Mouse (Mus musculus): ENCODE measurements around the gene Socs7. TPM values are rescaled to one million over a fixed set of nuclear protein-coding genes. Genes with fewer than 3 reads are reported as not detected.

Gene Socs7
- polyA plus RNA-seq, 1 experiment, result 6.0 TPM

- TF ChIP-seq CTCF (IDR thresholded peaks at IDR 0.05; ENCODE audit: extremely low read depth, insufficient read depth, insufficient read length, insufficient replicate concordance) (no peak), POLR2A (IDR thresholded peaks at IDR 0.05; ENCODE audit: low read depth, low read length) (no peak)
- DNase-seq (ENCODE audit: low read depth in 1 of 2, low spot score in 2 of 2), result no peak
- H3K36me3 ChIP-seq (ENCODE audit: control insufficient read depth, insufficient read depth, low read length), result peaks cover 16% of the 10 kb centered on the region
- H3K27me3 ChIP-seq (ENCODE audit: control insufficient read depth, insufficient read depth, low read length), result no peaks in the 10 kb centered on the region
- no peak overlapping the region for H3K4me3 ChIP-seq (ENCODE audit: extremely low read depth, insufficient read depth, insufficient read length)
- 64% methylated on average over 1 of the region's 1 CpGs for WGBS
- no peak overlapping the region for H3K27ac ChIP-seq (ENCODE audit: insufficient read depth, low read length)
- no peaks in the 10 kb centered on the region; the same call in 1 of the 2 replicates for H3K4me1 ChIP-seq (ENCODE audit: control insufficient read depth, insufficient read depth, insufficient read length)
These were observed 37.1 kb upstream of the Socs7 start for GRCm38 (mm10) chr11:97325224-97325623.

- Histone ChIP-seq H3K36me3 (ENCODE audit: control insufficient read depth, insufficient read depth, low read length) (peaks cover 16% of the 10 kb centered on the region), H3K4me3 (ENCODE audit: extremely low read depth, insufficient read depth, insufficient read length) (no peak overlapping the region), H3K4me1 (ENCODE audit: control insufficient read depth, insufficient read depth, insufficient read length) (no peaks in the 10 kb centered on the region), H3K27ac (ENCODE audit: insufficient read depth, low read length) (no peak overlapping the region), H3K27me3 (ENCODE audit: control insufficient read depth, insufficient read depth, low read length) (no peaks in the 10 kb centered on the region)
- no peak for TF ChIP-seq POLR2A (IDR thresholded peaks at IDR 0.05; ENCODE audit: low read depth, low read length)
- TF ChIP-seq CTCF (IDR thresholded peaks at IDR 0.05; ENCODE audit: extremely low read depth, insufficient read depth, insufficient read length, insufficient replicate concordance), result peak; percentile 82; the same call in 1 of the 2 replicates
- WGBS, result 23% methylated on average over 9 of the region's 9 CpGs
- peak in 1 of 2 experiments; percentile 40 for DNase-seq (ENCODE audit: low read depth in 1 of 2, low spot score in 2 of 2)
These were observed 34.2 kb upstream of the Socs7 start for GRCm38 (mm10) chr11:97328148-97328547.

- H3K27ac ChIP-seq (ENCODE audit: insufficient read depth, low read length), result no peak overlapping the region
- H3K27me3 ChIP-seq (ENCODE audit: control insufficient read depth, insufficient read depth, low read length), result no peaks in the 10 kb centered on the region
- peaks cover 14% of the 10 kb centered on the region for H3K36me3 ChIP-seq (ENCODE audit: control insufficient read depth, insufficient read depth, low read length)
- DNase-seq (ENCODE audit: low read depth in 1 of 2, low spot score in 2 of 2), result no peak
- TF ChIP-seq CTCF (IDR thresholded peaks at IDR 0.05; ENCODE audit: extremely low read depth, insufficient read depth, insufficient read length, insufficient replicate concordance), result no peak
- no peaks in the 10 kb centered on the region for H3K4me1 ChIP-seq (ENCODE audit: control insufficient read depth, insufficient read depth, insufficient read length)
- WGBS, result 94% methylated on average over 1 of the region's 1 CpGs
- H3K4me3 ChIP-seq (ENCODE audit: extremely low read depth, insufficient read depth, insufficient read length), result no peak overlapping the region
These were observed 32.0 kb upstream of the Socs7 start for GRCm38 (mm10) chr11:97330315-97330714.

GRCm38 (mm10) chr11:97331231-97332190, 30.8 kb upstream of the Socs7 start:
- Histone ChIP-seq H3K27ac (ENCODE audit: insufficient read depth, low read length) (no peak overlapping the region), H3K27me3 (ENCODE audit: control insufficient read depth, insufficient read depth, low read length) (no peaks in the 10 kb centered on the region), H3K4me3 (ENCODE audit: extremely low read depth, insufficient read depth, insufficient read length) (no peak overlapping the region), H3K4me1 (ENCODE audit: control insufficient read depth, insufficient read depth, insufficient read length) (no peaks in the 10 kb centered on the region; the same call in 1 of the 2 replicates), H3K36me3 (ENCODE audit: control insufficient read depth, insufficient read depth, low read length) (peaks cover 11% of the 10 kb centered on the region)
- no peak for TF ChIP-seq POLR2A (IDR thresholded peaks at IDR 0.05; ENCODE audit: low read depth, low read length)
- no peak for TF ChIP-seq CTCF (IDR thresholded peaks at IDR 0.05; ENCODE audit: extremely low read depth, insufficient read depth, insufficient read length, insufficient replicate concordance)
- DNase-seq (ENCODE audit: low read depth in 1 of 2, low spot score in 2 of 2), result no peak
- WGBS, result 90% methylated on average over 12 of the region's 12 CpGs

GRCm38 (mm10) chr11:97333044-97333443, 29.3 kb upstream of the Socs7 start:
- Histone ChIP-seq H3K36me3 (ENCODE audit: control insufficient read depth, insufficient read depth, low read length) (peaks cover 6% of the 10 kb centered on the region), H3K4me1 (ENCODE audit: control insufficient read depth, insufficient read depth, insufficient read length) (no peaks in the 10 kb centered on the region; the same call in 1 of the 2 replicates), H3K27ac (ENCODE audit: insufficient read depth, low read length) (no peak overlapping the region), H3K27me3 (ENCODE audit: control insufficient read depth, insufficient read depth, low read length) (no peaks in the 10 kb centered on the region), H3K4me3 (ENCODE audit: extremely low read depth, insufficient read depth, insufficient read length) (no peak overlapping the region)
- no peak for TF ChIP-seq POLR2A (IDR thresholded peaks at IDR 0.05; ENCODE audit: low read depth, low read length)
- TF ChIP-seq CTCF (IDR thresholded peaks at IDR 0.05; ENCODE audit: extremely low read depth, insufficient read depth, insufficient read length, insufficient replicate concordance), result no peak
- no peak for DNase-seq (ENCODE audit: low read depth in 1 of 2, low spot score in 2 of 2)
- WGBS, result 59% methylated on average over 9 of the region's 9 CpGs

GRCm38 (mm10) chr11:97333896-97334295, 28.5 kb upstream of the Socs7 start:
- no peak overlapping the region for H3K4me3 ChIP-seq (ENCODE audit: extremely low read depth, insufficient read depth, insufficient read length)
- no peak for DNase-seq (ENCODE audit: low read depth in 1 of 2, low spot score in 2 of 2)
- no peak for TF ChIP-seq POLR2A (IDR thresholded peaks at IDR 0.05; ENCODE audit: low read depth, low read length)
- TF ChIP-seq CTCF (IDR thresholded peaks at IDR 0.05; ENCODE audit: extremely low read depth, insufficient read depth, insufficient read length, insufficient replicate concordance), result no peak
- 24% methylated on average over 1 of the region's 1 CpGs for WGBS
- no peaks in the 10 kb centered on the region; the same call in 1 of the 2 replicates for H3K4me1 ChIP-seq (ENCODE audit: control insufficient read depth, insufficient read depth, insufficient read length)
- no peak overlapping the region for H3K27ac ChIP-seq (ENCODE audit: insufficient read depth, low read length)
- H3K27me3 ChIP-seq (ENCODE audit: control insufficient read depth, insufficient read depth, low read length), result no peaks in the 10 kb centered on the region
- peaks cover 4% of the 10 kb centered on the region; the same call in 1 of the 2 replicates for H3K36me3 ChIP-seq (ENCODE audit: control insufficient read depth, insufficient read depth, low read length)

GRCm38 (mm10) chr11:97334400-97334799, 28.0 kb upstream of the Socs7 start:
- no peak for DNase-seq (ENCODE audit: low read depth in 1 of 2, low spot score in 2 of 2)
- Histone ChIP-seq H3K4me1 (ENCODE audit: control insufficient read depth, insufficient read depth, insufficient read length) (no peaks in the 10 kb centered on the region; the same call in 1 of the 2 replicates), H3K27ac (ENCODE audit: insufficient read depth, low read length) (no peak overlapping the region), H3K4me3 (ENCODE audit: extremely low read depth, insufficient read depth, insufficient read length) (no peak overlapping the region), H3K27me3 (ENCODE audit: control insufficient read depth, insufficient read depth, low read length) (no peaks in the 10 kb centered on the region), H3K36me3 (ENCODE audit: control insufficient read depth, insufficient read depth, low read length) (0 out of 2 replicates have a peak, but pooled peaks cover 1% of the 10 kb centered on the region)
- no peak for TF ChIP-seq CTCF (IDR thresholded peaks at IDR 0.05; ENCODE audit: extremely low read depth, insufficient read depth, insufficient read length, insufficient replicate concordance)
- TF ChIP-seq POLR2A (IDR thresholded peaks at IDR 0.05; ENCODE audit: low read depth, low read length), result no peak
- 86% methylated on average over 9 of the region's 9 CpGs for WGBS

Measured in spleen, adult 2 months (tissue).